Mouse (Mus musculus): ENCODE data around the gene Lrrn3. TPM values are rescaled to one million over a fixed set of nuclear protein-coding genes. Genes with fewer than 3 reads are reported as not detected.

Gene Lrrn3
- total and polyA plus RNA-seq, 2 experiments from 2014 or later, result 75.0 to 77.4 TPM

DNA sequence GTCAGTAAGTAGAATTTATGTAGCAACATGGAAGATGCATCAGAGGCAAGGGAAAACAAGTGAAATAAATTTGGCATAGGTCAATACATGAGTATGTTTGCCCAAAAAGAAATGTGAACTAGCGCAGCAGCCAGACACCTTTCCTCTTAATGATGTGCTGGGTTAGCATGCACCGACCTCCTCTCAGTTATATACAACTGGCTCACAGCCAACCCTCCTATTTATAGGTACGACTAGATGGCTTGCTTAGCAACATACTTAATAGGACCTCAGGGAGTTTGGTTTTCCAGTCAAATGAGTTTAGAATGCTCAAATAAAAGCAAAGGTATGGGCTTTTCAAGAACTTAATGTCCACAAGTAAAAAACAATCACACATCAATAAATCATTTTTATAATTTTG lies 76.8 kb downstream of the Lrrn3 start:
- no peak for ATAC-seq
- no peak for TF ChIP-seq CTCF (IDR thresholded peaks at IDR 0.05; ENCODE audit: low read depth)
- no peaks in the 10 kb centered on the region for H3K36me3 ChIP-seq (ENCODE audit: insufficient read depth, low read length)
- peak; percentile 62 for DNase-seq (ENCODE audit: low spot score)
- WGBS, result 44% methylated on average over 3 of the region's 3 CpGs
- no peak overlapping the region for H3K4me2 ChIP-seq (ENCODE audit: low read depth, low read length)
- H3K4me3 ChIP-seq (ENCODE audit: low read length), result no peak overlapping the region
- no peak overlapping the region for H3K9ac ChIP-seq (replicated peaks; ENCODE audit: low read length)
- no peaks in the 10 kb centered on the region for H3K9me3 ChIP-seq (ENCODE audit: low read length)
- H3K27ac ChIP-seq, result no peak overlapping the region
- no peaks in the 10 kb centered on the region for H3K27me3 ChIP-seq (ENCODE audit: insufficient read depth, low read length)
- H3K4me1 ChIP-seq (ENCODE audit: insufficient read depth, low read length), result no peaks in the 10 kb centered on the region

DNA sequence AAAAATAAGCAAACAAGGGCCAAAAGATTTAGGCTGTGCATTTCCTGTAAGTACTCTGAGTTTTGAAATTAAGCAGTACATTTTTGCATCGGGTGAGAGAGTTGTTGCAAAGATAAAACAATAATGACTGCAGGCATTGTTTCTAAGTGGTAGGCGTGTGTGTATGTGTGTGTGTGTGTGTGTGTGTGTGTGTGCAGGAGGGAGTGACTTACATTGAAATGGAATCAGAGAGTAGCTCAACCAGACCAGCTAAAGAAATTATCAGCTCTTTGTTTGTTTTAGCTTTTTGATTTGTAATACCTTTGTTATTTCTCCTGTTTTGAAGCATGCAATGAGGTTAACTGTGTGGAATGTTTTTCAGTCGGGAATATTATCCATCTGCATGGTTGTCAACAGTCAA lies 84.3 kb downstream of the Lrrn3 start:
- no peak overlapping the region for H3K9ac ChIP-seq (replicated peaks; ENCODE audit: low read length)
- no peak for ATAC-seq
- no peak overlapping the region for H3K4me3 ChIP-seq (ENCODE audit: low read length)
- H3K36me3 ChIP-seq (ENCODE audit: insufficient read depth, low read length), result no peaks in the 10 kb centered on the region
- no peak for TF ChIP-seq CTCF (IDR thresholded peaks at IDR 0.05; ENCODE audit: low read depth)
- no peak overlapping the region for H3K27ac ChIP-seq
- no peaks in the 10 kb centered on the region for H3K9me3 ChIP-seq (ENCODE audit: low read length)
- WGBS, result 69% methylated on average over 3 of the region's 3 CpGs
- no peak for DNase-seq (ENCODE audit: low spot score)
- no peak overlapping the region for H3K4me2 ChIP-seq (ENCODE audit: low read depth, low read length)
- H3K4me1 ChIP-seq (ENCODE audit: insufficient read depth, low read length), result no peaks in the 10 kb centered on the region
- no peaks in the 10 kb centered on the region for H3K27me3 ChIP-seq (ENCODE audit: insufficient read depth, low read length)

Measured in hindbrain, postnatal 0 days (tissue).